9 mouse cellular contexts compared by ENCODE assay signal in genomic region chr5:114657426-114657825, GRCm38 (mm10). TPM values are rescaled to one million over a fixed set of nuclear protein-coding genes. Genes with fewer than 3 reads are reported as not detected.
DNase-seq lines count a peak whose midpoint lies in the region; ATAC-seq and TF ChIP-seq lines count a peak whose summit lies in the region.
"Had no signal": no experiment of that assay in that cellular context is flagged by ENCODE, and none has a peak within 500 bp of the region (broad histone marks: within the 10 kb centered on the region; RNA-seq: fewer than 3 reads in every experiment).

No protein-coding gene starts in this region.

- intact Hi-C loops in left cerebral cortex, postnatal 4 days (cut with DNase I), result no loop called here

- H3K9me3 ChIP-seq in lung, embryonic 15.5 days, result no peaks in the 10 kb centered on the region
- no peaks in the 10 kb centered on the region for H3K9me3 ChIP-seq in forebrain, embryonic 15.5 days
- H3K9me3 ChIP-seq in kidney, embryonic 15.5 days (replicated peaks), result 0 out of 2 replicates have a peak, but pooled peaks cover 3% of the 10 kb centered on the region
- H3K9me3 ChIP-seq in midbrain, postnatal 0 days (ENCODE audit: low read length), result no peaks in the 10 kb centered on the region

- H3K9ac ChIP-seq in lung, embryonic 15.5 days, result peak overlapping the region; percentile 53; the same call in 1 of the 2 replicates
- H3K9ac ChIP-seq in forebrain, embryonic 15.5 days (replicated peaks), result no peak overlapping the region
- peak overlapping the region; percentile 61 for H3K9ac ChIP-seq in kidney, embryonic 15.5 days
- H3K9ac ChIP-seq in midbrain, postnatal 0 days (replicated peaks; ENCODE audit: low read length, poor library complexity, severe bottlenecking), result no peak overlapping the region

- H3K27me3 ChIP-seq in lung, embryonic 15.5 days, result peaks cover 41% of the 10 kb centered on the region
- peaks cover 36% of the 10 kb centered on the region for H3K27me3 ChIP-seq in forebrain, embryonic 15.5 days
- H3K27me3 ChIP-seq in kidney, embryonic 15.5 days, result peaks cover 34% of the 10 kb centered on the region
- H3K27me3 ChIP-seq in midbrain, postnatal 0 days (ENCODE audit: insufficient read depth, low read length), result peaks cover 28% of the 10 kb centered on the region

- no peak for DNase-seq in lung, adult 2 months
- DNase-seq in midbrain, postnatal 0 days (ENCODE audit: low spot score), result no peak
- DNase-seq in left cerebral cortex, postnatal 4 days, result no peak
- no peak for DNase-seq in cerebellum, adult 18-20 months
- DNase-seq in thymus, postnatal 0 days (ENCODE audit: low spot score), result no peak
- DNase-seq: lung, postnatal 4 days had no signal

- 35% methylated on average over 10 of the region's 10 CpGs for WGBS in lung, embryonic 15.5 days
- 49% methylated on average over 10 of the region's 10 CpGs for WGBS in lung, adult 2 months
- 20% methylated on average over 10 of the region's 10 CpGs for WGBS in forebrain, embryonic 15.5 days
- WGBS in kidney, embryonic 15.5 days, result 23% methylated on average over 10 of the region's 10 CpGs
- 27% methylated on average over 10 of the region's 10 CpGs for WGBS in midbrain, postnatal 0 days

- no peaks in the 10 kb centered on the region for H3K36me3 ChIP-seq in lung, embryonic 15.5 days
- no peaks in the 10 kb centered on the region for H3K36me3 ChIP-seq in forebrain, embryonic 15.5 days
- no peaks in the 10 kb centered on the region for H3K36me3 ChIP-seq in kidney, embryonic 15.5 days
- no peaks in the 10 kb centered on the region for H3K36me3 ChIP-seq in midbrain, postnatal 0 days (ENCODE audit: insufficient read depth, low read length)

- H3K4me1 ChIP-seq in lung, embryonic 15.5 days, result peaks cover 12% of the 10 kb centered on the region
- no peaks in the 10 kb centered on the region for H3K4me1 ChIP-seq in lung, adult 2 months (ENCODE audit: control insufficient read depth, insufficient read depth, low read length)
- H3K4me1 ChIP-seq in forebrain, embryonic 15.5 days, result peaks cover 11% of the 10 kb centered on the region
- H3K4me1 ChIP-seq in kidney, embryonic 15.5 days, result peaks cover 59% of the 10 kb centered on the region
- H3K4me1 ChIP-seq in midbrain, postnatal 0 days (ENCODE audit: insufficient read depth, low read length), result peaks cover 7% of the 10 kb centered on the region

- TF ChIP-seq CTCF in lung, adult 2 months (IDR thresholded peaks at IDR 0.05; ENCODE audit: insufficient read depth, low read length), result no peak
- no peak for TF ChIP-seq CTCF in midbrain, postnatal 0 days (IDR thresholded peaks at IDR 0.05)

- H3K4me2 ChIP-seq in lung, embryonic 15.5 days, result peak overlapping the region; percentile 95
- H3K4me2 ChIP-seq in forebrain, embryonic 15.5 days (replicated peaks), result peak overlapping the region; percentile 64; the same call in 1 of the 2 replicates
- H3K4me2 ChIP-seq in kidney, embryonic 15.5 days, result peak overlapping the region; percentile 96
- H3K4me2 ChIP-seq in midbrain, postnatal 0 days (ENCODE audit: low read depth, low read length, poor library complexity, severe bottlenecking), result peak overlapping the region; percentile 88

- peak overlapping the region; percentile 54 for H3K4me3 ChIP-seq in lung, embryonic 15.5 days
- no peak overlapping the region for H3K4me3 ChIP-seq in lung, adult 2 months (replicated peaks; ENCODE audit: extremely low read depth, low read depth, low read length)
- H3K4me3 ChIP-seq in forebrain, embryonic 15.5 days, result no peak overlapping the region
- peak overlapping the region; percentile 63 for H3K4me3 ChIP-seq in kidney, embryonic 15.5 days (replicated peaks)
- no peak overlapping the region for H3K4me3 ChIP-seq in midbrain, postnatal 0 days (ENCODE audit: low read depth, low read length)

- no peak for ATAC-seq in lung, embryonic 15.5 days (ENCODE audit: borderline replicate concordance, extremely low read depth, low FRiP score, low TSS enrichment)
- no peak for ATAC-seq in forebrain, embryonic 15.5 days (replicated peaks)
- ATAC-seq in kidney, embryonic 15.5 days (replicated peaks; ENCODE audit: low FRiP score), result peak; percentile 59
- no peak for ATAC-seq in midbrain, postnatal 0 days (ENCODE audit: low FRiP score)

- no peak overlapping the region for H3K27ac ChIP-seq in lung, embryonic 15.5 days
- H3K27ac ChIP-seq in forebrain, embryonic 15.5 days (replicated peaks), result no peak overlapping the region
- peak overlapping the region; percentile 75 for H3K27ac ChIP-seq in kidney, embryonic 15.5 days
- no peak overlapping the region for H3K27ac ChIP-seq in midbrain, postnatal 0 days (ENCODE audit: low read depth, low read length)

- no peak for TF ChIP-seq POLR2A in lung, adult 2 months (IDR thresholded peaks at IDR 0.05; ENCODE audit: borderline replicate concordance, extremely low read depth, low read depth, low read length)

RNA-seq across cellular contexts. Expression of gene Trpv4, which starts 0.8 kb away (rescaled TPM):
- 2.0 and 2.2 TPM in 2 replicates for polyA plus RNA-seq in lung, embryonic 15.5 days (2015; fragmentation: Nextera tagmentation; extraction: Ambion mirVana)
- polyA plus RNA-seq in lung, adult 2 months (2012; rRNA removed), result 8.8 and 10.1 TPM in 2 replicates
- polyA plus RNA-seq in forebrain, embryonic 15.5 days (2015; fragmentation: Nextera tagmentation; extraction: Ambion mirVana), result 0.56 and 0.88 TPM in 2 replicates
- polyA plus RNA-seq in kidney, embryonic 15.5 days (2015; fragmentation: Nextera tagmentation; extraction: Ambion mirVana), result 21.8 and 23.4 TPM in 2 replicates
- 1.2 and 3.4 TPM in 2 replicates for total RNA-seq in midbrain, postnatal 0 days (2014; rRNA removed)
- 0.88 and 1.4 TPM in 2 replicates for polyA plus RNA-seq in midbrain, postnatal 0 days (2015; fragmentation: Nextera tagmentation; extraction: Ambion mirVana)
- 1 to 10 TPM in 1 of 2 experiments, under 1 TPM in 1; 0.64 to 1.1 TPM for total RNA-seq in left cerebral cortex, postnatal 4 days (2021)
- 1.1 TPM in 2 replicates for polyA plus RNA-seq in thymus, postnatal 0 days (2015; fragmentation: Nextera tagmentation; extraction: Ambion mirVana)

RNA-seq across cellular contexts. Expression of gene Gltp, which starts 33.4 kb away (rescaled TPM):
- polyA plus RNA-seq in lung, embryonic 15.5 days (2015; fragmentation: Nextera tagmentation; extraction: Ambion mirVana), result 95.4 and 106 TPM in 2 replicates
- 222 and 259 TPM in 2 replicates for polyA plus RNA-seq in lung, adult 2 months (2012; rRNA removed)
- polyA plus RNA-seq in forebrain, embryonic 15.5 days (2015; fragmentation: Nextera tagmentation; extraction: Ambion mirVana), result 36.9 and 39.6 TPM in 2 replicates
- 78.5 and 79.2 TPM in 2 replicates for polyA plus RNA-seq in kidney, embryonic 15.5 days (2015; fragmentation: Nextera tagmentation; extraction: Ambion mirVana)
- total RNA-seq in midbrain, postnatal 0 days (2014; rRNA removed), result 27.0 and 42.1 TPM in 2 replicates
- polyA plus RNA-seq in midbrain, postnatal 0 days (2015; fragmentation: Nextera tagmentation; extraction: Ambion mirVana), result 32.6 and 35.3 TPM in 2 replicates
- 10 to 100 TPM; 15.3 to 16.8 TPM for total RNA-seq in left cerebral cortex, postnatal 4 days (2021)
- polyA plus RNA-seq in thymus, postnatal 0 days (2015; fragmentation: Nextera tagmentation; extraction: Ambion mirVana), result 134 and 147 TPM in 2 replicates

RNA-seq across cellular contexts. Expression of gene Tchp, which starts 50.1 kb away (rescaled TPM):
- 12.3 and 12.8 TPM in 2 replicates for polyA plus RNA-seq in lung, embryonic 15.5 days (2015; fragmentation: Nextera tagmentation; extraction: Ambion mirVana)
- 12.2 and 17.3 TPM in 2 replicates for polyA plus RNA-seq in lung, adult 2 months (2012; rRNA removed)
- 14.8 and 16.7 TPM in 2 replicates for polyA plus RNA-seq in forebrain, embryonic 15.5 days (2015; fragmentation: Nextera tagmentation; extraction: Ambion mirVana)
- 16.5 and 17.4 TPM in 2 replicates for polyA plus RNA-seq in kidney, embryonic 15.5 days (2015; fragmentation: Nextera tagmentation; extraction: Ambion mirVana)
- total RNA-seq in midbrain, postnatal 0 days (2014; rRNA removed), result 10.9 and 11.2 TPM in 2 replicates
- 12.6 and 14.4 TPM in 2 replicates for polyA plus RNA-seq in midbrain, postnatal 0 days (2015; fragmentation: Nextera tagmentation; extraction: Ambion mirVana)
- total RNA-seq in left cerebral cortex, postnatal 4 days (2021), result 10 to 100 TPM; 12.7 to 14.6 TPM
- polyA plus RNA-seq in thymus, postnatal 0 days (2015; fragmentation: Nextera tagmentation; extraction: Ambion mirVana), result 9.8 and 10.8 TPM in 2 replicates

Comparison
In these comparisons a context has a peak if more than half of its experiments do, and no peak if none do; other contexts are left out.
1. H3K4me3 ChIP-seq: peak in lung, embryonic 15.5 days (single experiment) and kidney, embryonic 15.5 days (single experiment); none in lung, adult 2 months (single experiment), forebrain, embryonic 15.5 days (single experiment) and midbrain, postnatal 0 days (single experiment).
2. H3K9ac ChIP-seq: peak in lung, embryonic 15.5 days (single experiment) and kidney, embryonic 15.5 days (single experiment); none in forebrain, embryonic 15.5 days (single experiment) and midbrain, postnatal 0 days (single experiment).
3. Peak in every context shown above with its lines, with median percentiles within 50 percentile points of each other: H3K4me2 ChIP-seq.